Mouse (Mus musculus) cerebellum, adult 11-12 months (tissue): ENCODE data around the gene Nol4l.
"Not testable (repeated sequence)": the region's sequence is repeated elsewhere in the genome, so short reads cannot be mapped to it uniquely, and the experiment has no call there.

ENCODE experiments used
- DNase-seq: peaks from one replicate; pipeline ENCODE4 v3.0.0; 2022

The Nol4l gene

GRCm38 (mm10) chr2:153510136-153510535, 19.6 kb downstream of the Nol4l start:
- peak; percentile 74 for DNase-seq

- DNase-seq = peak; percentile 81
Observed at GRCm38 (mm10) chr2:153509211-153510029, 20.4 kb downstream of the Nol4l start.

DNA sequence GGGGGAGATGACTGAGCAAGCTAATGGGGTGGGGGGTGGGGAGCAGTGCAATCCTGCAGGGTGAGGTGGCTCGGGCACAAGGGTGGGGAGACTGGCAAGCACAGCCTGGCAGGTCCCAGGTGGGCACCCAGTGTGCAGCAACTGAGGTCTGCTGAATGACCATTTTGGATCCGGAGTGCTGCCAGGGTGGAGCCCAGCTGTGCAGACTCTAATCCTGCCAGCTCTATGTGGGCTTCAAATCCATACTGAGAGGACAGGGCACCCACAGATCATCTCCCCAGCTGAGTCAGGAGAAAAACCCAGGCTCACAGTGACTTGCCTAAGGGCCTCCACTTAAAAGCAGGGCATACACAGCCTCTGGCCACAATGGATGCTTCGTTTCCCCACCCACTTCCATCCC, 21.4 kb downstream of the Nol4l start:
- DNase-seq = peak; percentile 67

DNA sequence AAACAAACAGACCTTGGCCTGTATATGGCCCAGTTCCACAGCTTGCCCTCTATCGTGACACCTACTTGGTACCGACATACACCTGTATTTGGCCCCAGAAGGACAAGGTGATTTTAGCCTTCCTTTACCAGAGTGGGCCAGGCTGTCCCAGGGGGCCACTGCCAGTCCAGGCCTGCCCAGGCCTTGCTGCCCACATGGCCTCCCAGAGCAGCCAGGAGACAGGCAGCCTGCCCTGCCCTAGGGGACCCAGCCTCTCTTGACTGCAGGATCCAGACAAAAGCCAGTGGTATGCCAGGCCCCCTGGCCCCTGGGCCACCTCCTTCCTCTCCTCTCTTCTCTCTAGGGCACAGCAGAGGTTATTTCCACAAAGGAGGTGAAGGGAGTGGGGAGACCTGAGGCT, 21.8 kb downstream of the Nol4l start:
- DNase-seq = peak; percentile 61

DNA sequence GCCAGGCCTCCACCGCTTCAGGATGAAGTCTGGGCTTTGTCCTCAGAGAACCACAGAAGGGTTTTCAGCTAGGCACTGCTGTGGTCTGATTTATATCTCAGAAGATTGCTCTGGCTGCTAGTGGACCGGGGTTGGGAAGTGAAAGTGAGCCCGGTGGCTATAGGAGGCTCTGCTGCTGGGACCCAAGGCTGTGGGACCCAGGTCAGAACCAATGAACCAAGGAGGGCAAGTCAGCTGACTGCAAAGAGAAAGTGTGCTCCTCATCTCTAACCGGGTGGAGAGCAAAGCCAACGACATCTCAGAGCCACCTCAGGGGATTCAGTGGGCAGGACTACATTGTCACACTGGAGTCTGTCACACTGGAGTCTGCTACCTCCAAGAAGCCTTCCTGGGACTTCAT, 23.4 kb downstream of the Nol4l start:
- no peak for DNase-seq

DNA sequence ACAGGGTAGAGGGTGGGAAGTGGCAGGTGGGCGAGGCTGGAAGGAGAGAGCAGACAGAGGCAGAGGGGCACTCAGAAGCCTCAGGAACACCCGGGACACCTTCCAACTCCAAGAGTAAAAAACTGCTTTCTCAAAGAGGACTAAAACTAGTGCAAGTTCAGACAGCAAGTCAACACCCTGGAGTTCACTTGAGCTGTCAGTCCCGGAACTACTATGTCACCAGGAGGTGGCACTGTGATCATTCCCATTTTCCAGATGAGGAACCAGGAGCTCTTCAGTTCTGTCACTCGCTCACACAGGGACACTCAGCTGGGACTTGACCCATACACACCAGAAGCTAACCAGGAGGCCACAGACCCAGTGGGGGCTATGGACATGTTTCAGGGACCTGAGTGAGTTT, 30.6 kb downstream of the Nol4l start:
- peak; percentile 54 for DNase-seq

DNA sequence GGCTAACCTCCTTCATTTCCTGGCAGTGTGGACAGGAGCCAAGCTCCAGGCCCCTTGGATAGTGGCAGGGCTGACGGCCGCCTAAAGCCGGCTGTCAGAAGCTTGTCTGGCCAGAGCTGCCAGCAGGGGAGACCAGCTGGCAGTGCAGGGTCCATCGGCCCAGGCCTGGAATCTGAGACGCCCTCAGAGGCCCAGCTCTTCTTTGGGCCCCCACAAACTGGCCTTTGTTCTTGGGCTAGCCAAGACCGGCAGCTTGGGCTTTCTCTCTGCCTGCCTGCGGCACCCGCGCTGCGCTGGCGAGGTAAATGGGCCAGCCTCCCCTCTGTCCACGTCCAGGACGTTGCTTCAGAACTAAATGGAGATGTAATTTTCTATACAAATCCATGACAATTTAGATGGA, 32.9 kb downstream of the Nol4l start:
- peak; percentile 89 for DNase-seq

- DNase-seq = peak; percentile 53
Observed at GRCm38 (mm10) chr2:153496301-153496700, 33.5 kb downstream of the Nol4l start.

DNA sequence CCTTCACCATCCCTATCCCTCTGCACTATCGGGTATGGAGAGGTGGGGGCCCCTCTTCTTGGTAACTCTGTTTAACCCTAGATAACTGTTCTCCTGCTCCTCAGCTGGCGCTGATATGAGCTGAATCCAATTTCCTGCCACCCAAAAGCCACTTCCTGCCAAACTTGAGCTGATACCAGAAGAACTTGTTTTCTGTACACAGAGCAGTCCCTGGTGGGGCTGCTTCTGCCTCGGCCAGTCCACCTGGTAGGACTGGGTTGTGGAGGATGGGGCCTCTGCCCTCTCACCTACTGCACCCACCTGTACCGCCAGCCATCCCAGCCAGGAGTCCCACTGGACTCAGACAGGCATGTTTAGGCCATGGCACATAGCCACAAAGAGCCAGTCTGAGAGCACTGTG, 34.0 kb downstream of the Nol4l start:
- DNase-seq = peak; percentile 70

DNA sequence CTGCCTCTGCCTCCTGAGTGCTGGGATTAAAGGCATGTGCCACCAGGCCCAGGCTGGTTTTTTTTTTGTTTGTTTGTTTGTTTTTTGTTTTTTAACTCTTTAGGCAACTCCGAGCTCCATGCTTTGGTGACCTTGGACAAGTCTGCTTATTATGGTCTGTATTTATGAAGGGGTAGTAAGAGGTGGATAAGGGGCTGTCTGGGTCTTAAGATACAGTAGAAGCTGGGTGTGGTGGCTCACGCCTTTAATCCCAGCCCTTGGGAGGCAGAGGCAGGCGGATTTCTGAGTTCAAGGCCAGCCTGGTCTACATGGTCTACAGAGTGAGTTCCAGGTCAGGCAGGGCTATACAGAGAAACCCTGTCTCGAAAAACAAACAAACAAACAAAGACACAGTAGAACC, 34.4 kb downstream of the Nol4l start:
- DNase-seq = not testable (repeated sequence)

- DNase-seq = peak; percentile 82
Observed at GRCm38 (mm10) chr2:153494293-153494811, 35.4 kb downstream of the Nol4l start.

GRCm38 (mm10) chr2:153493781-153494292, 35.9 kb downstream of the Nol4l start:
- DNase-seq = peak; percentile 73

DNA sequence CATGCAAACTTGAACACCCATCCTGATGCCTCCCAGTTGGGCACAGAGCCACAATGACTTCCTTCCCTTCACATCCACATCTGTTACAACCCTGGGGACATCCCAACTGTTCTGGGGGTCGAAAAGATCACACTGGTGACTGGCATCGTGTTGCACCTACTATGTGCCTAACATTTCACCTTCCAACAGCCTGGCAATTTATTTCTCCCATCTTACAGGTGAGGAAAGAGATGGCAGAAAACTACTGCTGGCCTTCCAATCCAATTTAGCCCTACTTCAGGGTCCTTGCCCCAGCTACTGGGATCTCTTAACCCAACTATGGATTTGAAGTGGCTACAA, 36.4 kb downstream of the Nol4l start:
- no peak for DNase-seq

GRCm38 (mm10) chr2:153492573-153493392, 37.0 kb downstream of the Nol4l start, which contains the start of gene 4930404H24Rik:
Gene 4930404H24Rik, plus strand, starts transcription at chr2:153492790.
- peak; percentile 89 for DNase-seq

GRCm38 (mm10) chr2:153492179-153492517, 37.6 kb downstream of the Nol4l start:
- DNase-seq = peak; percentile 80

- peak; percentile 87 for DNase-seq
Observed at GRCm38 (mm10) chr2:153491512-153492178, 38.1 kb downstream of the Nol4l start.

DNA sequence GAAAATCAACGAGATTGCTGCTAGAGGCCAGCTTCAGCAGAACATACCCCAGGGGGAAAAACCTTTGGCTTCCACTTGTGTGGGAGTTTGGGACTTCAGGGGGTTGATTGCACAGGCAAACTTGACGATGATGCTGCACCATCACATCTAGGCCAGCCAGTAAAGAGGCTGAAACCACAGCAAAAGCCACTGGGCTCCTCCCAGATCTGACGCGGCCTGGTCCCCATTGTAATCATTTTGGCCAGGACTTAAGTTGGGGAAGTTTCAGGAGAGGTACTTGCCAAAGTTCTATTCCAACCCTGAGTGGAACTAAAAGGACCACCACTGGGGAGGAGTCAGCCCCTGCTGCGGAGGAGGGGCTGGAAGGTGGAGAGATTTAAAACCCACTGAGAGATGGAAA, 38.8 kb downstream of the Nol4l start:
- peak; percentile 62 for DNase-seq

DNA sequence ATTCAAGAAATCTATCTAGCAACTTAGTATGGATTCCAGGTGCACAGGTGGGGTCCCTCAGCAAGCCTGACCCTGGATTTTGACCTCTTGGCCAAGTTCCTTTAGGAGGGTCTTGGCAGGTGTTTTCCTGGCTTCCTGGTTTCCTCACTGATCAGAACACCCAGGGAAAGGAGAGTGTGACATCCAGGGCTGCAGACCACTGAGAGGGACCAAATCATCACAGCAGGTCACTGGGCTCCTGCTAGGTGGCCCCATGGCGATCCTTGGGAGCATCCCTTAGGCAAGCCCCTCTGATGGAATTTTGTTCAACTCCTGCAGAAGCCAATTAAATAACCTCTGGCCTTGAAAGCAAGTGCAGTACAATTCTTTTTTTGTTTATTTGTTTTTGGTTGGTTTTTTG, 39.7 kb downstream of the Nol4l start:
- peak; percentile 49 for DNase-seq

GRCm38 (mm10) chr2:153484071-153484470, 45.7 kb downstream of the Nol4l start:
- DNase-seq = no peak

- DNase-seq = peak; percentile 75
Observed at GRCm38 (mm10) chr2:153483118-153483983, 46.4 kb downstream of the Nol4l start.

- peak; percentile 50 for DNase-seq
Observed at GRCm38 (mm10) chr2:153481861-153482120, 48.0 kb downstream of the Nol4l start.

DNA sequence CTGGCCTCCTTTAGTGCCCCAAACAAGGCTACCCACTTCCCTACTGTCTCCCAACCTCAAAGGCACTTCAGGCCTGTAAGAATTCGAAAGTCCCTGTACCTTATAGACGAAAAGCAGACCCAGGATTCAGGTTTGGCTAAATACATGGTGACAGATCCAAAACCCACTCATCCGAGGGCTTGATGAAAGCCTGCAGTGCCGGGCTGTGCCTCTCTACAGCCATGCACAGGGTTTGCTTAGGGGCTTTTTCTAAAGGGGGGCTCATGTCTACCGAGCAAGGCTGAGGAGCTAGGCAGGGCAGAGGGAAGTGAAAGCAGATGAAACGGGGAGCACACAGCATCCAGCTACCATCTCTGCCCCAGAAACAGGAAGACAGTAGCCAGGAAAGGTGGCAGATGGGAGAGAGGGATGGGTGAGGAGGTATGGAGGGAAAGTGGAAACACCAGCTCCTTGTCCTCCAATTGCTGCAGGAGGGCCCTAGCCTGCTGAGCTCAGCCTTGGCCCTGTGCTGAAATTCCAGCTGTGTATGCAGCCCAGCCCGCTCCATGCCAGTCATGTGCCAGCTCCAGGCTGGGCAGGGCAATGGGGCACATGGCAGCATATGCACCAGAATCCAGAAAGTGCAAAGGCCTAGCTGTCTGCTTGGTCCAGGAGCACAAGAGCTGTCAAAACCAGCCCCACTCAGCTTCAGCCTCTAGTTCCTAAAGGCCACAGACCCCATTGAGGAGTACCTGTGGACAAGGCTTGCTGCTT, 48.5 kb downstream of the Nol4l start:
- DNase-seq = no peak
